Mouse (Mus musculus) liver, postnatal 0 days (tissue): ENCODE results near the gene Ccdc121.

Experiments
- CTCF ChIP-seq: sonication (generic); IDR thresholded peaks from 2 replicates; pipeline ENCODE4 v1.5.1; 2016; ENCODE audit warnings: antibody characterized with exemption, low read depth
- EP300 ChIP-seq: IDR thresholded peaks from 2 replicates; pipeline ENCODE4 v1.6.1; 2016; ENCODE audit warnings: antibody characterized with exemption, low read depth, mild to moderate bottlenecking

GRCm38 (mm10) chr1:181550826-181551225 is 39.6 kb upstream of the Ccdc121 start:
- TF ChIP-seq EP300 (no peak), CTCF (no peak)
